Mouse (Mus musculus) kidney, embryonic 14.5 days (tissue): ENCODE data around the gene Gm10985. TPM values are rescaled to one million over a fixed set of nuclear protein-coding genes. Genes with fewer than 3 reads are reported as not detected.

Experiments
- polyA plus RNA-seq: library from polyadenylated mRNA; unstranded; fragments of >200 nt; fragmentation: Nextera tagmentation; extraction: Ambion mirVana; gene quantifications from 2 replicates; pipeline ENCODE4 v1.2.1, GENCODE M21; 2014

Gm10985 gene
- polyA plus RNA-seq, 1 experiment from 2014 or later, result not detected

Other genes starting within 250 kb of the Gm10985 start
- 14.8 and 27.0 TPM in 2 replicates for gene Frem2, start 187.7 kb upstream of the Gm10985 start, polyA plus RNA-seq
- 87.9 and 100 TPM in 2 replicates for gene Ufm1, start 18.7 kb downstream of the Gm10985 start, polyA plus RNA-seq